Mouse (Mus musculus) neural tube, embryonic 13.5 days (tissue): ENCODE measurements at regions not wholly inside any gene's neighbourhood (a gene's known extent, or its start where the extent isn't known, plus 50 kb on each side); places are given as distances from the start of the nearest gene placed in this dataset.

Source experiments
- ATAC-seq: fragments of 200-750 bp; cut with Nextera tagmentation; 2 replicates; pipeline ENCODE4 v1.8.0; 2017; ENCODE audit warnings: low read depth, mild to moderate bottlenecking, moderate TSS enrichment, moderate library complexity
- H3K27ac ChIP-seq: fragments of 300-500 bp; sonication (generic); replicated peaks from 2 replicates; pipeline ENCODE4 v1.5.1; 2015; ENCODE audit warnings: moderate library complexity, mild to moderate bottlenecking, inconsistent platforms
- H3K27me3 ChIP-seq: fragments of 300-500 bp; sonication (generic); 2 replicates; pipeline ENCODE4 v1.6.1; 2015; ENCODE audit warnings: mild to moderate bottlenecking, inconsistent platforms
- H3K36me3 ChIP-seq: fragments of 300-500 bp; sonication (generic); 2 replicates; pipeline ENCODE4 v1.6.1; 2015; ENCODE audit warnings: mild to moderate bottlenecking, inconsistent platforms
- H3K4me1 ChIP-seq: fragments of 300-500 bp; sonication (generic); replicated peaks from 2 replicates; pipeline ENCODE4 v1.6.1; 2015; ENCODE audit warnings: inconsistent platforms
- H3K4me2 ChIP-seq: fragments of 300-500 bp; sonication (generic); 2 replicates; pipeline ENCODE4 v1.6.1; 2015; ENCODE audit warnings: inconsistent platforms, mild to moderate bottlenecking, moderate library complexity
- H3K4me3 ChIP-seq: fragments of 300-500 bp; sonication (generic); 2 replicates; pipeline ENCODE4 v1.5.1; 2015; ENCODE audit warnings: mild to moderate bottlenecking, inconsistent platforms
- H3K9ac ChIP-seq: fragments of 300-500 bp; sonication (generic); 2 replicates; pipeline ENCODE4 v1.6.1; 2015; ENCODE audit warnings: moderate library complexity, mild to moderate bottlenecking, inconsistent platforms
- H3K9me3 ChIP-seq: fragments of 300-500 bp; sonication (generic); 2 replicates; pipeline ENCODE4 v1.6.1; 2016; ENCODE audit warnings: inconsistent platforms
- whole genome bisulfite sequencing: fragments of 180-500 bp; shearing (Covaris S2); methylation state at CpG from one replicate; pipeline ENCODE4 v1.1.7; 2015; 5-methylcytosine and 5-hydroxymethylcytosine counted together

- Histone ChIP-seq H3K4me3 (no peak overlapping the region), H3K27me3 (no peaks in the 10 kb centered on the region; the same call in 1 of the 2 replicates), H3K9me3 (no peaks in the 10 kb centered on the region), H3K4me1 (peaks cover 9% of the 10 kb centered on the region), H3K27ac (no peak overlapping the region), H3K36me3 (no peaks in the 10 kb centered on the region), H3K4me2 (no peak overlapping the region), H3K9ac (no peak overlapping the region)
- ATAC-seq = no peak
- 79% methylated on average over 7 of the region's 7 CpGs for WGBS
These were observed 68.0 kb upstream of the Prdm11 start for GRCm38 (mm10) chr2:93113929-93114328.

GRCm38 (mm10) chr2:93112320-93112719 is 66.4 kb upstream of the Prdm11 start:
- Histone ChIP-seq H3K9me3 (no peaks in the 10 kb centered on the region), H3K4me3 (no peak overlapping the region), H3K27me3 (no peaks in the 10 kb centered on the region; the same call in 1 of the 2 replicates), H3K4me1 (peaks cover 7% of the 10 kb centered on the region; the same call in 1 of the 2 replicates), H3K4me2 (no peak overlapping the region), H3K27ac (no peak overlapping the region), H3K9ac (no peak overlapping the region), H3K36me3 (no peaks in the 10 kb centered on the region)
- WGBS = 54% methylated on average over 7 of the region's 7 CpGs
- ATAC-seq = no peak

GRCm38 (mm10) chr2:93110898-93111297 is 64.9 kb upstream of the Prdm11 start:
- ATAC-seq = no peak
- no peaks in the 10 kb centered on the region for H3K36me3 ChIP-seq
- H3K27me3 ChIP-seq = no peaks in the 10 kb centered on the region; the same call in 1 of the 2 replicates
- H3K27ac ChIP-seq = no peak overlapping the region
- H3K9me3 ChIP-seq = no peaks in the 10 kb centered on the region
- no peak overlapping the region for H3K4me2 ChIP-seq
- 89% methylated on average over 5 of the region's 5 CpGs for WGBS
- H3K4me1 ChIP-seq = peaks cover 7% of the 10 kb centered on the region; the same call in 1 of the 2 replicates
- H3K9ac ChIP-seq = no peak overlapping the region
- no peak overlapping the region for H3K4me3 ChIP-seq

GRCm38 (mm10) chr2:93106581-93106980 is 60.6 kb upstream of the Prdm11 start:
- H3K4me3 ChIP-seq = no peak overlapping the region
- H3K27me3 ChIP-seq = no peaks in the 10 kb centered on the region; the same call in 1 of the 2 replicates
- ATAC-seq = no peak
- 55% methylated on average over 6 of the region's 6 CpGs for WGBS
- H3K4me2 ChIP-seq = no peak overlapping the region
- no peaks in the 10 kb centered on the region for H3K9me3 ChIP-seq
- no peaks in the 10 kb centered on the region for H3K36me3 ChIP-seq
- no peaks in the 10 kb centered on the region for H3K4me1 ChIP-seq
- H3K9ac ChIP-seq = no peak overlapping the region
- no peak overlapping the region for H3K27ac ChIP-seq

GRCm38 (mm10) chr2:93101991-93102390 is 56.0 kb upstream of the Prdm11 start:
- Histone ChIP-seq H3K9me3 (no peaks in the 10 kb centered on the region), H3K9ac (no peak overlapping the region), H3K4me2 (no peak overlapping the region), H3K27me3 (no peaks in the 10 kb centered on the region), H3K27ac (no peak overlapping the region), H3K36me3 (no peaks in the 10 kb centered on the region), H3K4me1 (peaks cover 15% of the 10 kb centered on the region), H3K4me3 (no peak overlapping the region)
- no peak for ATAC-seq
- 38% methylated on average over 8 of the region's 8 CpGs for WGBS

GRCm38 (mm10) chr2:93099780-93100179 is 53.8 kb upstream of the Prdm11 start:
- H3K27ac ChIP-seq = no peak overlapping the region
- WGBS = 62% methylated on average over 3 of the region's 3 CpGs
- no peaks in the 10 kb centered on the region for H3K27me3 ChIP-seq
- no peaks in the 10 kb centered on the region for H3K36me3 ChIP-seq
- H3K9me3 ChIP-seq = no peaks in the 10 kb centered on the region
- H3K4me2 ChIP-seq = no peak overlapping the region
- 0 out of 2 replicates have a peak, but pooled peaks have one; percentile 8 for ATAC-seq
- H3K4me3 ChIP-seq = no peak overlapping the region
- H3K9ac ChIP-seq = no peak overlapping the region
- H3K4me1 ChIP-seq = peaks cover 15% of the 10 kb centered on the region

- Histone ChIP-seq H3K27me3 (no peaks in the 10 kb centered on the region), H3K36me3 (no peaks in the 10 kb centered on the region), H3K4me1 (peaks cover 17% of the 10 kb centered on the region), H3K9ac (no peak overlapping the region), H3K9me3 (no peaks in the 10 kb centered on the region), H3K27ac (no peak overlapping the region), H3K4me2 (no peak overlapping the region), H3K4me3 (no peak overlapping the region)
- WGBS = 97% methylated on average over 2 of the region's 2 CpGs
- ATAC-seq = no peak
These were observed 51.0 kb upstream of the Prdm11 start for GRCm38 (mm10) chr2:93097016-93097415.

- no peaks in the 10 kb centered on the region for H3K27me3 ChIP-seq
- H3K9me3 ChIP-seq = no peaks in the 10 kb centered on the region
- H3K36me3 ChIP-seq = no peaks in the 10 kb centered on the region
- WGBS = 61% methylated on average over 6 of the region's 6 CpGs
- peaks cover 25% of the 10 kb centered on the region for H3K4me1 ChIP-seq
- no peak overlapping the region for H3K27ac ChIP-seq
- no peak overlapping the region for H3K4me3 ChIP-seq
- H3K4me2 ChIP-seq = no peak overlapping the region
- H3K9ac ChIP-seq = no peak overlapping the region
- ATAC-seq = no peak
These were observed 50.2 kb upstream of the Prdm11 start for GRCm38 (mm10) chr2:93096078-93096729.
